Mouse (Mus musculus) CH12.LX (cell line): Measurements from ENCODE around the gene Zic4. TPM values are rescaled to one million over a fixed set of nuclear protein-coding genes. Genes with fewer than 3 reads are reported as not detected.

Source experiments
- DNase-seq: peaks from one replicate; pipeline ENCODE4 v3.0.0-alpha.2; 2013; ENCODE audit errors: extremely low read depth
- H3K27ac ChIP-seq: 2 replicates; pipeline ENCODE4 v1.5.1; 2012; ENCODE audit warnings: low read depth, mild to moderate bottlenecking, control low read depth, moderate library complexity; ENCODE audit not compliant: insufficient read depth
- H3K27me3 ChIP-seq: replicated peaks from 2 replicates; pipeline ENCODE3; 2012; ENCODE audit warnings: inconsistent platforms
- H3K36me3 ChIP-seq, 2 experiments: replicated peaks in 1 of 2; 2 replicates each; pipeline versions ENCODE3 to v1.6.1; 2012; ENCODE audit warnings: inconsistent platforms in 1 of 2, low read length in 1 of 2, mild to moderate bottlenecking in 1 of 2, mixed read lengths in 1 of 2, moderate library complexity in 1 of 2; ENCODE audit not compliant: control insufficient read depth in 1 of 2, insufficient read depth in 1 of 2
- H3K4me1 ChIP-seq, 2 experiments: 2 replicates each; pipeline ENCODE4 v1.6.1; 2012; ENCODE audit warnings: inconsistent platforms in 1 of 2, moderate library complexity in 1 of 2; ENCODE audit not compliant: insufficient read depth in 2 of 2, control insufficient read depth in 1 of 2
- H3K4me2 ChIP-seq: 2 replicates; pipeline ENCODE4 v1.6.1; 2012; ENCODE audit warnings: low read depth, mild to moderate bottlenecking, control low read depth; ENCODE audit not compliant: poor library complexity, insufficient read depth, severe bottlenecking
- H3K4me3 ChIP-seq, 3 experiments: fragments of 150-350 bp in 1 of 3; sonication (generic) in 1 of 3; replicated peaks in 1 of 3; 2 replicates each; pipeline versions ENCODE3 to v1.5.1; 2011 to 2012; ENCODE audit warnings: low read depth in 2 of 3, low read length in 2 of 3, mild to moderate bottlenecking in 2 of 3, moderate library complexity in 2 of 3, control low read depth in 1 of 3, improper control_type of control experiment in 1 of 3, inconsistent platforms in 1 of 3, mixed read lengths in 1 of 3; ENCODE audit not compliant: poor library complexity in 1 of 3
- H3K79me2 ChIP-seq: replicated peaks from 2 replicates; pipeline ENCODE4 v1.6.1; 2012; ENCODE audit warnings: mild to moderate bottlenecking, moderate library complexity; ENCODE audit not compliant: control insufficient read depth, poor library complexity, insufficient read depth, severe bottlenecking; ENCODE audit errors: extremely low read depth
- H3K9ac ChIP-seq: 2 replicates; pipeline ENCODE4 v1.6.1; 2012; ENCODE audit warnings: low read depth, mild to moderate bottlenecking, control low read depth, moderate library complexity; ENCODE audit not compliant: insufficient read depth
- H3K9me3 ChIP-seq: replicated peaks from 2 replicates; pipeline ENCODE3; 2012; ENCODE audit warnings: low read length, inconsistent platforms, mixed read lengths
- CHD2 ChIP-seq: IDR thresholded peaks from 2 replicates; pipeline ENCODE4 v1.6.1; 2011; ENCODE audit warnings: low read length, improper control_type of control experiment
- CTCF ChIP-seq, 2 experiments: IDR thresholded peaks in 1 of 2; conservative IDR thresholded peaks in 1 of 2; 2 replicates each; pipeline ENCODE4 v1.5.1; 2011 to 2012; ENCODE audit warnings: low read depth in 2 of 2, low read length in 2 of 2, improper control_type of control experiment in 1 of 2, inconsistent platforms in 1 of 2, mild to moderate bottlenecking in 1 of 2, moderate library complexity in 1 of 2
- E2F4 ChIP-seq: IDR thresholded peaks from 2 replicates; pipeline ENCODE4 v1.6.1; 2011; ENCODE audit warnings: low read depth, low read length, improper control_type of control experiment; ENCODE audit not compliant: insufficient replicate concordance
- ELF1 ChIP-seq: IDR thresholded peaks from 2 replicates; pipeline ENCODE4 v1.6.1; 2014; ENCODE audit warnings: low read depth, mild to moderate bottlenecking, inconsistent platforms, low read length, improper control_type of control experiment
- ETS1 ChIP-seq: conservative IDR thresholded peaks from 2 replicates; pipeline ENCODE4 v1.6.1; 2012; ENCODE audit warnings: low read depth, mild to moderate bottlenecking, inconsistent platforms, low read length, improper control_type of control experiment, moderate library complexity
- GABPA ChIP-seq: IDR thresholded peaks from 2 replicates; pipeline ENCODE4 v1.6.1; 2012; ENCODE audit warnings: low read depth, low read length, improper control_type of control experiment, inconsistent platforms; ENCODE audit not compliant: insufficient replicate concordance
- HCFC1 ChIP-seq: IDR thresholded peaks from 2 replicates; pipeline ENCODE4 v1.6.1; 2012; ENCODE audit warnings: low read depth, mild to moderate bottlenecking, inconsistent platforms, low read length, improper control_type of control experiment
- JUND ChIP-seq: conservative IDR thresholded peaks from 2 replicates; pipeline ENCODE4 v1.6.1; 2011; ENCODE audit warnings: low read depth, low read length, improper control_type of control experiment
- KAT2A ChIP-seq: IDR thresholded peaks from 2 replicates; pipeline ENCODE4 v1.6.1; 2012; ENCODE audit warnings: low read length, improper control_type of control experiment, inconsistent platforms; ENCODE audit not compliant: insufficient replicate concordance
- MAFK ChIP-seq: IDR thresholded peaks from 2 replicates; pipeline ENCODE4 v1.6.1; 2011; ENCODE audit warnings: low read length, improper control_type of control experiment; ENCODE audit not compliant: insufficient replicate concordance
- MAX ChIP-seq: IDR thresholded peaks from 2 replicates; pipeline ENCODE4 v1.6.1; 2011; ENCODE audit warnings: low read length, improper control_type of control experiment
- MAZ ChIP-seq: IDR thresholded peaks from 2 replicates; pipeline ENCODE4 v1.6.1; 2012; ENCODE audit warnings: low read depth, mild to moderate bottlenecking, inconsistent platforms, low read length, improper control_type of control experiment, moderate library complexity
- MEF2A ChIP-seq: IDR thresholded peaks from 2 replicates; pipeline ENCODE4 v1.6.1; 2014; ENCODE audit warnings: low read depth, mild to moderate bottlenecking, inconsistent platforms, low read length, improper control_type of control experiment, borderline replicate concordance
- MYC ChIP-seq: IDR thresholded peaks from 2 replicates; pipeline ENCODE4 v1.6.1; 2011; ENCODE audit warnings: low read depth, mild to moderate bottlenecking, improper control_type of control experiment, low read length
- POLR2AphosphoS2 ChIP-seq: IDR thresholded peaks from 2 replicates; pipeline ENCODE4 v1.6.1; 2011; ENCODE audit warnings: low read depth, low read length, improper control_type of control experiment
- RCOR1 ChIP-seq: conservative IDR thresholded peaks from 2 replicates; pipeline ENCODE4 v1.6.1; 2012; ENCODE audit warnings: low read depth, mild to moderate bottlenecking, inconsistent platforms, low read length, improper control_type of control experiment
- SIN3A ChIP-seq: IDR thresholded peaks from 2 replicates; pipeline ENCODE4 v1.6.1; 2012; ENCODE audit warnings: low read length, improper control_type of control experiment, inconsistent platforms
- SMC3 ChIP-seq: IDR thresholded peaks from 2 replicates; pipeline ENCODE4 v1.6.1; 2011; ENCODE audit warnings: low read depth, low read length, improper control_type of control experiment
- TBP ChIP-seq: conservative IDR thresholded peaks from 2 replicates; pipeline ENCODE4 v1.6.1; 2011; ENCODE audit warnings: low read depth, low read length, improper control_type of control experiment
- TCF12 ChIP-seq: IDR thresholded peaks from 2 replicates; pipeline ENCODE4 v1.6.1; 2014; ENCODE audit warnings: low read depth, mild to moderate bottlenecking, inconsistent platforms, low read length, improper control_type of control experiment
- USF1 ChIP-seq: IDR thresholded peaks from 2 replicates; pipeline ENCODE4 v1.6.1; 2014; ENCODE audit warnings: low read depth, mild to moderate bottlenecking, inconsistent platforms, low read length, improper control_type of control experiment
- USF2 ChIP-seq: conservative IDR thresholded peaks from 2 replicates; pipeline ENCODE4 v1.6.1; 2011; ENCODE audit warnings: low read depth, low read length, improper control_type of control experiment
- ZKSCAN1 ChIP-seq: IDR thresholded peaks from 2 replicates; pipeline ENCODE4 v1.6.1; 2012; ENCODE audit warnings: low read depth, inconsistent platforms, low read length, improper control_type of control experiment, borderline replicate concordance
- ZMIZ1 ChIP-seq: IDR thresholded peaks from 2 replicates; pipeline ENCODE4 v1.6.1; 2012; ENCODE audit warnings: low read depth, mild to moderate bottlenecking, inconsistent platforms, low read length, improper control_type of control experiment
- ZNF384 ChIP-seq: IDR thresholded peaks from 2 replicates; pipeline ENCODE4 v1.6.1; 2012; ENCODE audit warnings: low read depth, low read length, improper control_type of control experiment, inconsistent platforms
- dilution Hi-C: fragments of 300-500 bp; cut with MboI; formaldehyde crosslinking; loops from 2 replicates; pipeline ENCODE4 v1.14.3; 2020; ENCODE audit warnings: low sequenced_read_pairs; ENCODE audit not compliant: extremely low pct_unique_long_range_greater_than_20kb, extremely low pct_ligation_motif_present
- in situ Hi-C: fragments of 300-500 bp; cut with MboI; formaldehyde crosslinking; loops from 3 replicates; pipeline ENCODE4 v1.14.3; 2019; ENCODE audit warnings: low sequenced_read_pairs, low pct_ligation_motif_present, low pct_unique_long_range_greater_than_20kb, mixed read lengths
- polyA plus RNA-seq: library from polyadenylated mRNA; unstranded; fragments of >175 nt; gene quantifications from 2 replicates; pipeline ENCODE4 v1.2.1, GENCODE M21; 2012; ENCODE audit warnings: low read depth; ENCODE audit not compliant: insufficient read length
- total RNA-seq, 2 experiments: library from RNA; depleted of rRNA; stranded (reverse); fragments of 300-350 nt in 1 of 2; fragments of >200 nt in 1 of 2; gene quantifications; 2 replicates each; pipeline ENCODE4 v1.2.3; 2012 to 2014

The Zic4 gene
- total and polyA plus RNA-seq, 3 experiments, result not detected

DNA sequence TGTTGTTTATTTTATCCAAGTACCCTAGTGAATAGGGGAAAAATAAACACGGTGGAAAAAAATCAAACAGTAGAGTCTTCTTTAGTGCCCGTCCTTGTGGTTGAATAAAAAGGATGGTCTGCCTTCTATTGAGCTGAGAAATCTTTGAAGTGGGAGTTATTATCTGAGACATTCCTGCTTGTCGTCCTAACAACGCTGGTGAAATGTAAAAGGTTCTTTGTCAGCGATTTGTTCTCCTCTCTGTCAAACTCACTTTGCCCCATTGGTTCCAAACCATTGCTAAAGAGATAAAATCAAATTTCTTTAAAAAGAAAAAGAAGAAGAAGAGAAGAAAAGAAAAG, 25.5 kb downstream of the Zic4 start:
- no peaks in the 10 kb centered on the region for H3K79me2 ChIP-seq
- no peaks in the 10 kb centered on the region for H3K4me1 ChIP-seq
- H3K36me3 ChIP-seq, result no peaks in the 10 kb centered on the region
- no peak overlapping the region for H3K4me2 ChIP-seq
- no peak for TF ChIP-seq CTCF (conservative IDR thresholded peaks at IDR 0.05 in 1 of 2, IDR thresholded peaks at IDR 0.05 in 1 of 2; ENCODE audit: low read depth in 2 of 2, low read length in 2 of 2)
- no peak for TF ChIP-seq MYC
- no peak for TF ChIP-seq TBP
- no peak for TF ChIP-seq HCFC1
- no peak for TF ChIP-seq GABPA
- no peak for TF ChIP-seq SIN3A
- no peak for TF ChIP-seq POLR2AphosphoS2
- no peak for TF ChIP-seq ZNF384
- no peak for TF ChIP-seq USF1
- TF ChIP-seq MEF2A, result no peak
- TF ChIP-seq ETS1, result no peak
- no peak for TF ChIP-seq ZKSCAN1
- no peak for TF ChIP-seq MAFK
- no peak for TF ChIP-seq KAT2A
- TF ChIP-seq ZMIZ1, result no peak
- no peak for TF ChIP-seq MAX
- TF ChIP-seq RCOR1, result no peak
- dilution Hi-C loops (no loop called here), in situ Hi-C loops (no loop called here)
- H3K27me3 ChIP-seq, result no peaks in the 10 kb centered on the region
- no peak overlapping the region for H3K27ac ChIP-seq
- peaks cover 55% of the 10 kb centered on the region for H3K9me3 ChIP-seq
- no peak for DNase-seq
- no peak overlapping the region for H3K4me3 ChIP-seq
- no peak overlapping the region for H3K9ac ChIP-seq

DNA sequence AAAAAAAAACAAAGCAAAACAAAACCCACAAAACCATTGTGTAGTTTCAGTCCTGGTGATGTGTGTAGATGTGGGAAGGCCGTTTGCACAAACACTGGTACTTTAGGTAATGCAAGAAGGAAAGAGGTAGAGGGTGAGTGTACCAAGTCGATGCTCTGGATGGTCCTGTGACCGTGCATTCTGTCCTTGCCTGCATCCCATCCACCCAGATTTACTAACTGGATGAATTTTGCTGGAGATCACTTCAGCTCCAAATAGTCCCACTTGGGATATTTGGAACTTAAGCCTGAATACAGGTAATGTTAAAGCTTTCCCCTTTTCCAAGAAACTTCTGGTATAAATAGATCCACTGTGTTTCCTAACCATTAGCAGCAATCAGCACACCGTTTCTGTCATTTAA, 26.0 kb downstream of the Zic4 start:
- dilution Hi-C loops, result no loop called here
- DNase-seq, result no peak
- in situ Hi-C loops, result no loop called here
- Histone ChIP-seq H3K27me3 (no peaks in the 10 kb centered on the region), H3K9ac (no peak overlapping the region), H3K4me1 (no peaks in the 10 kb centered on the region), H3K4me2 (no peak overlapping the region), H3K27ac (no peak overlapping the region), H3K36me3 (no peaks in the 10 kb centered on the region), H3K79me2 (no peaks in the 10 kb centered on the region), H3K9me3 (peaks cover 53% of the 10 kb centered on the region), H3K4me3 (no peak overlapping the region)
- TF ChIP-seq USF2 (no peak), TCF12 (no peak), ETS1 (no peak), SMC3 (no peak), USF1 (no peak), ELF1 (no peak), CHD2 (no peak), KAT2A (no peak), MAZ (no peak), CTCF (conservative IDR thresholded peaks at IDR 0.05 in 1 of 2, IDR thresholded peaks at IDR 0.05 in 1 of 2; ENCODE audit: low read depth in 2 of 2, low read length in 2 of 2) (no peak), SIN3A (no peak), JUND (no peak), MAFK (no peak), RCOR1 (no peak), E2F4 (no peak)
